Mouse (Mus musculus) erythroblast, embryonic 14.5 days (primary cell): ENCODE measurements around the gene Crabp1.

Experiments used
- GATA1 ChIP-seq: IDR thresholded peaks from 2 replicates; pipeline ENCODE4 v1.6.1; 2012; ENCODE audit warnings: low read length, inconsistent platforms, mixed read lengths
- TAL1 ChIP-seq: IDR thresholded peaks from 3 replicates; pipeline ENCODE4 v1.6.1; 2012; ENCODE audit warnings: low read length, inconsistent platforms, mixed read lengths

DNA sequence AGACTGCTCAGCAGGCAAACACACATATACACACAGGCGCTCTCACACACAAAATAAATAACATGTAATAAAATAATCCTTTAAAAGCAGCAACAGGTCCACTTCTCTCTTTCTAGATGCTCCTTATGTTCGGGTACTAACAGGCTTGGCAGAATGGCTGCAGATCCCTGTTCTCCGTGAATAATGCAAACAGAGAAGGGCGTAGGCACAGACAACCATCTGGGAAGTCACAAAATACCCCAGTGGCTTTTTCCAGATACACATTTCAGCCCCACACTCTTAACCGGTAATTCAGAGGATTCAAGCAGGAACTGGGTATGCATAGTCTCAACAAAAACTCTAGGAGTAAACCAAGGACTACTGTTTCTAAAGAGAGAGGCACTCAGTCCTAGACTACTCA is 38.2 kb upstream of the Crabp1 start:
- no peak for TF ChIP-seq TAL1
- TF ChIP-seq GATA1 = no peak
